Mouse (Mus musculus) neural tube, embryonic 11.5 days (tissue): ENCODE results near the gene Klhl36. TPM values are rescaled to one million over a fixed set of nuclear protein-coding genes. Genes with fewer than 3 reads are reported as not detected.

Experiments
- ATAC-seq: fragments of 200-750 bp; cut with Nextera tagmentation; 2 replicates; pipeline ENCODE4 v1.8.0; 2017; ENCODE audit warnings: moderate number of reproducible peaks, mild to moderate bottlenecking, moderate TSS enrichment, moderate library complexity; ENCODE audit not compliant: insufficient read depth, low FRiP score, low TSS enrichment
- DNase-seq: peaks from one replicate; pipeline ENCODE4 v3.0.0-alpha.2; 2015; ENCODE audit warnings: low spot score
- H3K27ac ChIP-seq: fragments of 300-500 bp; sonication (generic); 2 replicates; pipeline ENCODE4 v1.5.1; 2014; ENCODE audit warnings: low read depth, mild to moderate bottlenecking, low read length
- H3K27me3 ChIP-seq: fragments of 300-500 bp; sonication (generic); 2 replicates; pipeline ENCODE4 v1.6.1; 2014; ENCODE audit warnings: mild to moderate bottlenecking, low read length, mixed read lengths; ENCODE audit not compliant: control insufficient read depth, insufficient read depth
- H3K36me3 ChIP-seq: fragments of 300-500 bp; sonication (generic); 2 replicates; pipeline ENCODE4 v1.6.1; 2014; ENCODE audit warnings: mild to moderate bottlenecking, low read length, moderate library complexity, mixed read lengths; ENCODE audit not compliant: control insufficient read depth, insufficient read depth
- H3K4me1 ChIP-seq: fragments of 300-500 bp; sonication (generic); 2 replicates; pipeline ENCODE4 v1.6.1; 2014; ENCODE audit warnings: low read length, mixed read lengths; ENCODE audit not compliant: control insufficient read depth, insufficient read depth
- H3K4me2 ChIP-seq: fragments of 300-500 bp; sonication (generic); 2 replicates; pipeline ENCODE4 v1.6.1; 2014; ENCODE audit warnings: low read depth, mild to moderate bottlenecking, moderate library complexity
- H3K4me3 ChIP-seq: fragments of 300-500 bp; sonication (generic); 2 replicates; pipeline ENCODE4 v1.5.1; 2014; ENCODE audit warnings: low read depth, low read length
- H3K9ac ChIP-seq: fragments of 300-500 bp; sonication (generic); 2 replicates; pipeline ENCODE4 v1.6.1; 2014; ENCODE audit warnings: mild to moderate bottlenecking, low read length
- H3K9me3 ChIP-seq: fragments of 300-500 bp; sonication (generic); 2 replicates; pipeline ENCODE4 v1.6.1; 2016; ENCODE audit warnings: low read length; ENCODE audit not compliant: control insufficient read depth
- WGBS: fragments of 180-500 bp; shearing (Covaris S2); extraction: QIAGEN DNeasy Blood & Tissue Kit; methylation state at CpG from one replicate; pipeline ENCODE4 v1.1.7; 2014; 5-methylcytosine and 5-hydroxymethylcytosine counted together
- polyA plus RNA-seq: library from polyadenylated mRNA; unstranded; fragments of >200 nt; fragmentation: Nextera tagmentation; extraction: Ambion mirVana; gene quantifications from 2 replicates; pipeline ENCODE4 v1.2.1, GENCODE M21; 2014

Klhl36 gene
- polyA plus RNA-seq, 1 experiment from 2014 or later, result 8.9 TPM

DNA sequence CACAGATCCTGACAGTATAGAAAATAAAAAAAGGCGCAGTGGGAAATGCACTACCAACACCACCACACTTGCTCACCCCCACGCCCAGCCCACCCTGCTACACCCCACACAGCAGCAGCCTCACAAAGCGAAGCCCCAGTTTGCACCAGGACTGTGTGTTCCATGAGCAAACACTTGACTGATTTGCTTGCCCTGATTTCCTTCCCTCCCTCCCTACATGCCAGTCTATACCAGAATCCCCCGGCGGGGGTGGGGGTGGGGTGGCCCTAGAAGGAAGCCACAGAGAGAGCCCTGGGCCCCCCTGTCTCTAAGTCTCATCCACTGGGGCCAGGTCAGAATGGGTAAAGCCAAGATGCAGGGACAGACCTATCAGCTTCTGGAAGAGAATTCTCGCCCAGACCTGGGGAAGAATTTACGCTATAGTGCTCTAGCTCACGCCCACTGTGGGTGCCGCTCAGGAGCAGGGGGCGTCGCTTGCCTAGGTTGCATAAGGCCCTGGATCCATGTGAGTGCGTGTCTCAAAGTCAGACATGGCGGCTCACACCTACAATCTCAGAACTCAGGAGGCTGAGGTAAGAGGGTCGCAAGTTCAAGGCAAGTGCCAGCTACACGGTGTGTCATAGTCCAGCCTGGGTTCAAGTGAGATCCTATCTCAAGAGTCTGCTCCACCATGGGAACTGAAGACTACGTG lies 14.7 kb upstream of the Klhl36 start:
- WGBS, result 89% methylated on average over 16 of the region's 16 CpGs
- Histone ChIP-seq H3K27ac (no peak overlapping the region), H3K4me1 (no peaks in the 10 kb centered on the region), H3K4me2 (no peak overlapping the region), H3K36me3 (no peaks in the 10 kb centered on the region), H3K9ac (no peak overlapping the region), H3K9me3 (no peaks in the 10 kb centered on the region), H3K4me3 (no peak overlapping the region), H3K27me3 (no peaks in the 10 kb centered on the region)
- ATAC-seq (no peak), DNase-seq (no peak)

DNA sequence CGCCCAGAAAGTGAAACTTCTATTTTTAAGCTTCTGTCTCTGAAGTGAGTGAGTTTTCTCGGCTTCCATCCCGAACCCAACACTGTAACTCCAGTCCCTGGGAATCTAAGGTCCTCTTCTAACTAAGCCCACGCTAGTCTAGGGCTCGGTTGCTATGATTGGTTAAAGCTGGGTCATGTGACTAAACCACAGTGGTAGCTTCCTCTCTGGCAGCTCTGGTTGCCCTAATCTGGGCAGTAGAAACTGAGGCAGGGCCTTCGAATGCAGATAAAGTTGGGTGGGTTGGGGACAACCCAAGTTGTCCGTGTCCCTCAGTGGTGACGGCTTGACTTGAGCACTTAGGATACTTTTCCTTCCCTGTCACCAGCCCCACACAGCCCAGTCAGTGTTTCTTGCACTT lies 8.5 kb upstream of the Klhl36 start:
- Histone ChIP-seq H3K9me3 (no peaks in the 10 kb centered on the region), H3K27ac (no peak overlapping the region), H3K4me1 (no peaks in the 10 kb centered on the region), H3K4me3 (no peak overlapping the region), H3K4me2 (no peak overlapping the region), H3K27me3 (no peaks in the 10 kb centered on the region), H3K36me3 (no peaks in the 10 kb centered on the region), H3K9ac (no peak overlapping the region)
- WGBS, result 69% methylated on average over 8 of the region's 8 CpGs
- no peak for DNase-seq
- no peak for ATAC-seq

DNA sequence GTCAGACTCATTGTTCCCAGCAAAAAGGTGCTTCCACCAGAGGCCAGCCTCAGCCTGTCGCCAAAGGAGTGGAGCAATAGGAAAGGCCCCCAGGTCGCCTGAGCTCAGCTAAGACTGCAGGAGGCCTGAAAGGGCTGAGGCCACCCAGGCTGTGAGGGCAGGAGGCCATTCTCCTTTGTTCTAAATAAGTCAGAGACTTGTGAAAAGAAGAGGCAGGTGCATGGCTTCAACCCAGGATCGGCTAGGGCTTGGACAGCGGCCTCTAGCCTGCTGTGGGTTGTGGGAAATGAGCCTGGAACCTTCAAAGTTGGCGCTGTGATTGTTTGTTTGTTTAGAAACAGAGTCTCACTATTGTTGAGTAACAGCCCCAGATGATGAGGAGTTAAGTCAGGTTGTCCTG lies 8.0 kb upstream of the Klhl36 start:
- whole genome bisulfite sequencing, result 36% methylated on average over 5 of the region's 5 CpGs
- Histone ChIP-seq H3K4me2 (no peak overlapping the region), H3K9ac (no peak overlapping the region), H3K9me3 (no peaks in the 10 kb centered on the region), H3K4me1 (no peaks in the 10 kb centered on the region), H3K27me3 (no peaks in the 10 kb centered on the region), H3K4me3 (no peak overlapping the region), H3K36me3 (no peaks in the 10 kb centered on the region), H3K27ac (no peak overlapping the region)
- ATAC-seq (no peak), DNase-seq (no peak)

DNA sequence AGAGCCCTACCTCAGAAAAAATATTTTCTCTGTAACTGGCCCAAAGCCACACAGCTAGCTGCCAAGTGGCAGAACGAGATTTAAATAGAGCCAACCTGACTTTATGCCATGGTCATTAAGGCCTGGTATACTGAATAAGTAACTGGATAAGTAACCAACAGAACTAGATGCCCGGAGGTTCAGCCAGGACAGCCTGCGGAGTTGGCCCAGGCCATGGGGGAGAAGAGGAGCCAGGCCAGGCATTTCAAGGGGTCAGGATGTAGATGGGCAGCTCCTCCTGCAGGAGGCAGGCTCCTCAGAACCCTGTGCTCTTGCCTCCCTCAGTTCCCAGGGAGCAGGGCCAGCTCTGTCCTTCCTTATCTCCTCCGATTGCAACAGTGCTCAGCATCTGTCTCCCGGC lies 6.4 kb upstream of the Klhl36 start:
- Histone ChIP-seq H3K9me3 (no peaks in the 10 kb centered on the region), H3K9ac (no peak overlapping the region), H3K27me3 (no peaks in the 10 kb centered on the region), H3K4me3 (no peak overlapping the region), H3K27ac (no peak overlapping the region), H3K4me2 (no peak overlapping the region), H3K4me1 (no peaks in the 10 kb centered on the region), H3K36me3 (no peaks in the 10 kb centered on the region)
- WGBS, result 88% methylated on average over 5 of the region's 5 CpGs
- ATAC-seq (no peak), DNase-seq (no peak)

DNA sequence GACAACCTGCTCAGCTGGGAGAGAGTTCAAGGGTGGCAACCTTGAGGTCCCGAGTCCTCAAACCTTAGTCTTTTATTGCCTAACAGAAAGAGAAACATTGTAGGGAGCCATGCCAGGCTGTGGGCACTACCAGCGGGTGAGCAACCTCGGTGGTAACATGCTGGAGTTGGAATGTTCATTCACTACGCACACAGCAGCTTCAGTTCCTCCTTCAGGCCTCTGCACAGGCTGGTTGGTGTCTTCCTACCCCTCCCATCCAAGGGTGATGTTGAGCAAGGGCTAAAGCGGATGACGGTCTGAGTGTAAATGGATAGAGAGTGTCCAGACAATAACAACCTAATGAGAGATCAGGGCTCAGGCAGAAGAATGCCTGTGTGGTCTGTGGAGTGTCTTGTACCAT lies 4.3 kb upstream of the Klhl36 start:
- Histone ChIP-seq H3K9ac (no peak overlapping the region), H3K36me3 (no peaks in the 10 kb centered on the region), H3K4me3 (no peak overlapping the region), H3K9me3 (no peaks in the 10 kb centered on the region), H3K4me2 (no peak overlapping the region), H3K4me1 (no peaks in the 10 kb centered on the region), H3K27me3 (no peaks in the 10 kb centered on the region), H3K27ac (no peak overlapping the region)
- ATAC-seq (no peak), DNase-seq (no peak)
- WGBS, result 79% methylated on average over 6 of the region's 6 CpGs

DNA sequence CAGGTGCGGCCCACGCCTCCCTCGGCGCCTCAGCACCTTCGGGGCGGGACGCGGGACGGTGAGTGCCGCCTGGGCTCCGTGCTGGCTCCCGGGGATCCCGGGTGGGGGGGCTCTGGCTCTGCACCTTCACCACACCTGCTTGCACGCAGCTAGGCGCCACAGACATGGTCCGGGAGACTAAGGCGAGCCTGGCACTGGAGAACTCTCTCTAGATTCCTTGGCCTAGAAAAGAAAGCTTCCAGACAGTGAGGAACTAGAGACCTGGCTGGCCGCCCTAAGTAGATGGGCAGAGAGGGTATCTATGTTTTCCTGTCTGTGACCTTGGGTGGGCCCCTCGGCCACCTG lies 296 bp downstream of the Klhl36 start:
- Histone ChIP-seq H3K9ac (peak overlapping the region; percentile 71), H3K4me3 (peak overlapping the region; percentile 65), H3K27ac (no peak overlapping the region), H3K27me3 (0 out of 2 replicates have a peak, but pooled peaks cover 3% of the 10 kb centered on the region), H3K4me2 (peak overlapping the region; percentile 64), H3K4me1 (no peaks in the 10 kb centered on the region), H3K36me3 (no peaks in the 10 kb centered on the region), H3K9me3 (no peaks in the 10 kb centered on the region)
- DNase-seq (no peak), ATAC-seq (no peak; the same call in 1 of the 2 replicates)
- 2% methylated on average over 19 of the region's 19 CpGs for WGBS

DNA sequence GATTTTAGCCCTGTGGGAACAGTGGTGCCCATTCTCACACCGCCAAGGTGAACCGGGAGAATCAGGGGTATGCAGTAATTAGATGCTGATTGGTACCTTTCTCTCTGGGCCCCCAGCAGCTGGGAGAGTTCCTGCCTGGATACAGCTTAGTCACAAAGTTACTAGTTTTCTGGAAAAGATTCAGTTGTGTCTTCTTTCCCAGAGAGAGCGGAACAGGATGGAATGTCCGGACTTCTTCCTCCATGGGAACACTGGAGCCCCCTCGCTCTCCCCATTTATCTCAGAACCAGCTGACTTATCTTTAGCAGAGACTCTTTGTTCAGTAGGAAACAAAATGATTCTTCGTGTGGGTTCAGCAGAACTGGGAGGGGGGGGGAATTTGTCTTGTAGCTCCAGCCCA lies 683 bp downstream of the Klhl36 start:
- 15% methylated on average over 6 of the region's 6 CpGs for WGBS
- H3K36me3 ChIP-seq, result no peaks in the 10 kb centered on the region
- H3K4me2 ChIP-seq, result peak overlapping the region; percentile 64
- peak overlapping the region; percentile 65 for H3K4me3 ChIP-seq
- H3K9ac ChIP-seq, result peak overlapping the region; percentile 71
- DNase-seq (no peak), ATAC-seq (no peak)
- no peaks in the 10 kb centered on the region for H3K4me1 ChIP-seq
- 0 out of 2 replicates have a peak, but pooled peaks cover 3% of the 10 kb centered on the region for H3K27me3 ChIP-seq
- H3K9me3 ChIP-seq, result no peaks in the 10 kb centered on the region
- H3K27ac ChIP-seq, result no peak overlapping the region

DNA sequence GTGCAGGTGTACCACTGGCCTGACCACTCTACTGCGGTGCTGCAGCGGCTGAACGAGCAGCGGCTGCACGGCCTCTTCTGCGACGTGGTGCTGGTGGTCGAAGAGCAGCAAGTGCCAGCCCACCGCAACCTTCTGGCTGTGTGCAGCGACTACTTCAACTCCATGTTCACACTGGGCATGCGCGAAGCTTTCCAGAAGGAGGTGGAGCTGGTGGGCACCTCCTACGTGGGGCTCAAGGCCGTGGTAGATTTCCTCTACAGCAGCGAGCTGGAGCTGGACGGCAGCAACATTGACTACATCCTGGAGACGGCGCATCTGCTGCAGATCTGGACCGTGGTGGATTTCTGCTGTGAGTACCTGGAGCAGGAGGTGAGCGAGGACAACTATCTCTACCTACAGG lies 7.5 kb downstream of the Klhl36 start:
- Histone ChIP-seq H3K36me3 (peaks cover 15% of the 10 kb centered on the region), H3K27me3 (no peaks in the 10 kb centered on the region), H3K4me1 (no peaks in the 10 kb centered on the region), H3K4me3 (no peak overlapping the region), H3K9ac (no peak overlapping the region), H3K4me2 (no peak overlapping the region), H3K27ac (no peak overlapping the region), H3K9me3 (0 out of 2 replicates have a peak, but pooled peaks cover 3% of the 10 kb centered on the region)
- ATAC-seq (no peak), DNase-seq (no peak)
- WGBS, result 79% methylated on average over 20 of the region's 20 CpGs

DNA sequence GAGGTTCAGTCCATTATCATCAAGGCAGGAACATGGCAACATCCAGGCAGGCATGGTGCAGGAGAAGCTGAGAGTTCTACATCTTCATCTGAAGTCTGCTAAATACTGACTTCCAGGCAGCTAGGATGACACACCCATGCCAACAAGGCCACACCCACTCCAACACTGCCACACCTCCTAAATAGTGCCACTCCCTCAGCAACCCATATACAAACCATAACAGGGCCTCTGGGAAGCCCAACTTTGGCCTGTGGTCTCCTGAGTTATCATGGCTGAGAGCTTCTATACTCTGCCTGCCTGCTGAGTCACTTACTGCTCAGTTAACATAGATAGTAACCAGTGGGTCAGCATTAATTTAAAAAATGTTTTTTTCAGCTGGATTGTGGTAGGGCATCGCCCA lies 11.1 kb downstream of the Klhl36 start:
- no peak for ATAC-seq
- 0 out of 2 replicates have a peak, but pooled peaks cover 3% of the 10 kb centered on the region for H3K9me3 ChIP-seq
- H3K36me3 ChIP-seq, result peaks cover 18% of the 10 kb centered on the region
- no peak overlapping the region for H3K27ac ChIP-seq
- H3K4me3 ChIP-seq, result no peak overlapping the region
- H3K4me1 ChIP-seq, result no peaks in the 10 kb centered on the region
- H3K27me3 ChIP-seq, result no peaks in the 10 kb centered on the region
- no peak overlapping the region for H3K4me2 ChIP-seq
- DNase-seq, result no peak
- H3K9ac ChIP-seq, result no peak overlapping the region
- 96% methylated on average over 1 of the region's 1 CpGs for WGBS
